Mouse (Mus musculus) bone marrow macrophage, adult 2 months (primary cell): ENCODE results near the gene Gpr183. TPM values are rescaled to one million over a fixed set of nuclear protein-coding genes. Genes with fewer than 3 reads are reported as not detected.

Experiments used
- H3K27ac ChIP-seq: 2 replicates; pipeline ENCODE4 v1.5.1; 2012; ENCODE audit warnings: low read depth, low read length; ENCODE audit not compliant: insufficient read depth
- H3K4me1 ChIP-seq: 2 replicates; pipeline ENCODE4 v1.6.1; 2012; ENCODE audit warnings: low read length; ENCODE audit not compliant: control insufficient read depth, insufficient read depth
- H3K4me3 ChIP-seq: 2 replicates; pipeline ENCODE4 v1.5.1; 2012; ENCODE audit warnings: mild to moderate bottlenecking, low read length, moderate library complexity; ENCODE audit not compliant: insufficient read depth
- CTCF ChIP-seq: IDR thresholded peaks from 2 replicates; pipeline ENCODE4 v1.5.1; 2012; ENCODE audit warnings: low read depth, mild to moderate bottlenecking, low read length, moderate library complexity
- POLR2A ChIP-seq: IDR thresholded peaks from 2 replicates; pipeline ENCODE4 v1.6.1; 2012; ENCODE audit warnings: mild to moderate bottlenecking, low read depth, low read length, borderline replicate concordance
- polyA plus RNA-seq: library from polyadenylated mRNA; stranded (reverse); fragments of >200 nt; gene quantifications from 2 replicates; pipeline ENCODE4 v1.2.4, GENCODE M21; 2012; ENCODE audit not compliant: missing spikeins, insufficient read depth, insufficient read length

Gene Gpr183
- polyA plus RNA-seq, 1 experiment = 34.1 TPM

GRCm38 (mm10) chr14:121970402-121970801 is 5.4 kb upstream of the Gpr183 start:
- no peak overlapping the region for H3K27ac ChIP-seq
- H3K4me3 ChIP-seq = no peak overlapping the region
- no peak for TF ChIP-seq POLR2A
- no peak for TF ChIP-seq CTCF
- peaks cover 22% of the 10 kb centered on the region for H3K4me1 ChIP-seq

DNA sequence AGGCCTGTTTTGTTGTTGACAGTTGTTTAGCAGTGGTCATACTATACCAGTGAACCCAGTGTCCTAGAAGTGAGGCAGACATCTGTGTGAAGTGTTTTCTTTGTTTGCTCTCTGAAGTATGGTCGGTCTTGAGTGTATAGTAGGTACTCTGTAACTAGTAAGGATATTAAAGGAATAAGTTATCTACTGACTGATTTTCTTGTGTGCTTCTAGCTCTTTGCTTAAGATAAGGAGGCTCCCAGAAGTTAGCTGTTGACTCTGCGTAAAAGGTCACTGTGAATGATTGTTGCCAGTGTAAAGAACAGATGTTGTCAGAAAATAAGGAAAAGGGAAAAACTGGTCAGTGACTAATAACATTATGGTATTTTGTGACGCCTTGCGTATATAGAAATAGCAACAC is 2.1 kb upstream of the Gpr183 start:
- no peak overlapping the region for H3K4me3 ChIP-seq
- TF ChIP-seq POLR2A (no peak), CTCF (no peak)
- no peak overlapping the region for H3K27ac ChIP-seq
- peaks cover 20% of the 10 kb centered on the region for H3K4me1 ChIP-seq

GRCm38 (mm10) chr14:121965461-121965860 is 466 bp upstream of the Gpr183 start:
- peak overlapping the region; percentile 49 for H3K27ac ChIP-seq

GRCm38 (mm10) chr14:121963942-121964335 is 1.1 kb downstream of the Gpr183 start:
- H3K4me3 ChIP-seq = peak overlapping the region; percentile 74
- TF ChIP-seq POLR2A (no peak), CTCF (no peak)
- H3K4me1 ChIP-seq = peaks cover 31% of the 10 kb centered on the region
- H3K27ac ChIP-seq = peak overlapping the region; percentile 91

More at GRCm38 (mm10) chr14:121965461-121965860, 466 bp upstream of the Gpr183 start:
- Histone ChIP-seq H3K4me1 (peaks cover 30% of the 10 kb centered on the region), H3K4me3 (no peak overlapping the region)
- TF ChIP-seq POLR2A (no peak), CTCF (no peak)

GRCm38 (mm10) chr14:121963251-121963941 is 1.6 kb downstream of the Gpr183 start:
- Histone ChIP-seq H3K4me1 (peaks cover 36% of the 10 kb centered on the region), H3K4me3 (peak overlapping the region; percentile 74), H3K27ac (peak overlapping the region; percentile 91)
- TF ChIP-seq CTCF (no peak), POLR2A (no peak)

DNA sequence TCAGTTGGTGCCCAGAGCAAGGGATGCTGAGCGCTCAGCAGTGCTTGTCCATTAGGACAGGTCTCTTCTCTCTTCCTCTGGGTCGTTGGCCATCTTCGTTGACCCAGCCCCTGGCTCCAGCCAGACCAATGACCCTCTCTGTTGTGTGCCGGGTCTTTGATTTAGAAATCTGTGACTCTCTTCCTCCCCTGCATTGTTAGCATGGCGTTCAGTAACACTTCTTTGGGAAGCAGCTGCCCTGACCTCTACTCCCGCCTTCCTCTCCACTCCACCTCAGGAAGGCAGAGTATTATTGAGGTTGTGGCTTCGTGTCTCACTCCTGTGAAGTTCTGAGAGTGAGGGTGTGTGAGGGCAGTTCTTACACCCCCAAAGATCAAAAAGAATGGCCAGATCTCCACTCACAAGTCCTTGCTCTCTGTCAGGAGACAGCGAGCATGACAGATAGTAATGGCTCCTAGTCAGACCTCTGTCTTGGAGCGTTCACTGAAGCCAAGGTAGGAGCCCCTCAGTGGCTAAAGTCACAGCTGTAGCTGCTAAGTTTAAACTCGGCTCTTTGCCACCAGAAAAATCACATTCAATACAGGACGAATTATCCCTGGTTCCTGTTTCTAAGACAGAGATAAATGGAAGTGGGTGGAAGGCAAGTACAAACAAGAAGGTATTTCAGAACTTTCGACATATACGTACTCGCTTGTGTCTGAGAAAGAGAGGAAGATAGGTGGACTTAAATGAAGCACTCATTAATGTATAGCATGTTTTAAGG is 2.7 kb downstream of the Gpr183 start:
- Histone ChIP-seq H3K4me1 (peaks cover 46% of the 10 kb centered on the region), H3K27ac (peak overlapping the region; percentile 91), H3K4me3 (peak overlapping the region; percentile 74)
- TF ChIP-seq CTCF (no peak), POLR2A (0 out of 2 replicates have a peak, but pooled peaks have one; percentile 5)

DNA sequence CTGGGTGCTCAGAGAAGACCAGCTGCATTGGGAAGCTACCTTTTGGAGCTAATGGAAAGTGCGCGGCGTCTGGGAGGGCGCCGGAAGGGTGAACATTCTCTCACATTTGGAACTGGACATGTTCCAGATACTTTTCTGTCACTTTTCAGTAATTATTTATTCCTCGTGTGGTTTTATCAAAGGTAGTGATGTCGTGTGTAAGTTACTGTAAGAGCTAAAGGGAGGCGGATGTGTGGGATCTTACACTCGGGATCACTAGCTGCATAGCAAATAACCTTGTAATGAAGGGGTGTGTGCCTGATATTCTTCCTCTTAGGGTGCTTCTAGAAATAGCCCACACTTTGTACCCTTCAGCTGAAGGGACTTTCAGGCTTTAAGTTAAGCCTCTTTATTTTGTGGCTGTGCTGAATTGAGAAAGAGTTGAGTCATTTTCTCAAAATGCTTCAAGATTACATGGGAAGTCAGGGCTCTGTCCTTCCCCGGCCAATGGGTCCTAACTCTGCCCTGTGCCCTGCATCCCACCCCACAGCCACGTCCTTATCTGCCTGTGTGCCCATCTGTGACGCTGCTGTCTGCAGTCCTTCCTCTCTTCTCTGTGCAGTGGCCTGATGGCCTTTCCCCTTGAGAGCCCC is 3.4 kb downstream of the Gpr183 start:
- H3K4me3 ChIP-seq = peak overlapping the region; percentile 74
- peaks cover 52% of the 10 kb centered on the region for H3K4me1 ChIP-seq
- peak overlapping the region; percentile 91 for H3K27ac ChIP-seq
- TF ChIP-seq POLR2A (no peak), CTCF (no peak)

DNA sequence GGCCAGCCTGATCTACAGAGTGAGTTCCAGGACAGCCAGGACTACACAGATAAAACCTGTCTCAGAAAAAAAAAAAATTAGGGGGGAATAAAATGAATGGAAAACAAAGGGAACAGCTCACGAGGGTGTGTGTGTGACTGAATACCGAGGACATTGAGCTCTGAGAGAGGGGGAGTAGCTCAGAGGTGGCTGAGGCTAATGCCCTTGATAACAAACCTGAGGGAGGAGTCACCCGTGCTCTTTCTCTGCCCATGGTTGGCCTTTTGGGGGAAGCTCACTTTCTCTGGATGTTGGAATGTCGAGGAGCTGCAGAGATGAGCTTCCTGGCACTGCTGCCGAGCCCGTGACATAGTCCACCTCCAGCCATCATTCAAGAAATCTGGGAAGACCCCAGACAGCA is 4.0 kb downstream of the Gpr183 start:
- peak overlapping the region; percentile 91 for H3K27ac ChIP-seq
- peak overlapping the region; percentile 74 for H3K4me3 ChIP-seq
- no peak for TF ChIP-seq CTCF
- TF ChIP-seq POLR2A = no peak
- H3K4me1 ChIP-seq = peaks cover 55% of the 10 kb centered on the region

DNA sequence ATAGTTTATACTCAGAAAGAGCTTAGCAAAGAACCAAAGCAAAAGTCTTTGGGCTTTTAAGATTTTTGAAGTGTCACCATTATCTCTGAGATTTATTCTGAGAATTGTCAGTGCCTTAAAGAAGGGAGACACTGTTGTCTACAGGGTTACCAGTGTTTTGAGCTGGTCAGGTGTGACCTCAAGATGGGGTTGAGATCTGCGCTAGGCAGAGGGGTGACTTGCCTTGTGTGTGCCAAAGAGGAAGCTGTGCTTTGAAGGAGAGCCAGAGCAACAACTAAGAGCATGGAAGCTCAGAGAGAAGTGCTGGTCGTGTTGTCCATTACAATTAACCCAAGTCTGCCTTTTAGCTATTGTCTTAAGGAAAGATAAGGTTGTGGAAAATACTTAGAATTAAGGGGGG is 4.5 kb downstream of the Gpr183 start:
- peak overlapping the region; percentile 91 for H3K27ac ChIP-seq
- H3K4me3 ChIP-seq = no peak overlapping the region
- H3K4me1 ChIP-seq = peaks cover 54% of the 10 kb centered on the region
- no peak for TF ChIP-seq POLR2A
- no peak for TF ChIP-seq CTCF
